Mouse (Mus musculus) CH12.LX (cell line): Measurements from ENCODE around the gene Fbxl3. TPM values are rescaled to one million over a fixed set of nuclear protein-coding genes. Genes with fewer than 3 reads are reported as not detected.

Experiments used
- DNase-seq: peaks from one replicate; pipeline ENCODE4 v3.0.0-alpha.2; 2013; ENCODE audit errors: extremely low read depth
- H3K27ac ChIP-seq: 2 replicates; pipeline ENCODE4 v1.5.1; 2012; ENCODE audit warnings: low read depth, mild to moderate bottlenecking, control low read depth, moderate library complexity; ENCODE audit not compliant: insufficient read depth
- H3K27me3 ChIP-seq: replicated peaks from 2 replicates; pipeline ENCODE3; 2012; ENCODE audit warnings: inconsistent platforms
- H3K36me3 ChIP-seq, 2 experiments: replicated peaks in 1 of 2; 2 replicates each; pipeline versions ENCODE3 to v1.6.1; 2012; ENCODE audit warnings: inconsistent platforms in 1 of 2, low read length in 1 of 2, mild to moderate bottlenecking in 1 of 2, mixed read lengths in 1 of 2, moderate library complexity in 1 of 2; ENCODE audit not compliant: control insufficient read depth in 1 of 2, insufficient read depth in 1 of 2
- H3K4me1 ChIP-seq, 2 experiments: 2 replicates each; pipeline ENCODE4 v1.6.1; 2012; ENCODE audit warnings: inconsistent platforms in 1 of 2, moderate library complexity in 1 of 2; ENCODE audit not compliant: insufficient read depth in 2 of 2, control insufficient read depth in 1 of 2
- H3K4me2 ChIP-seq: 2 replicates; pipeline ENCODE4 v1.6.1; 2012; ENCODE audit warnings: low read depth, mild to moderate bottlenecking, control low read depth; ENCODE audit not compliant: poor library complexity, insufficient read depth, severe bottlenecking
- H3K4me3 ChIP-seq, 3 experiments: fragments of 150-350 bp in 1 of 3; sonication (generic) in 1 of 3; replicated peaks in 1 of 3; 2 replicates each; pipeline versions ENCODE3 to v1.5.1; 2011 to 2012; ENCODE audit warnings: low read depth in 2 of 3, low read length in 2 of 3, mild to moderate bottlenecking in 2 of 3, moderate library complexity in 2 of 3, control low read depth in 1 of 3, improper control_type of control experiment in 1 of 3, inconsistent platforms in 1 of 3, mixed read lengths in 1 of 3; ENCODE audit not compliant: poor library complexity in 1 of 3
- H3K79me2 ChIP-seq: replicated peaks from 2 replicates; pipeline ENCODE4 v1.6.1; 2012; ENCODE audit warnings: mild to moderate bottlenecking, moderate library complexity; ENCODE audit not compliant: control insufficient read depth, poor library complexity, insufficient read depth, severe bottlenecking; ENCODE audit errors: extremely low read depth
- H3K9ac ChIP-seq: 2 replicates; pipeline ENCODE4 v1.6.1; 2012; ENCODE audit warnings: low read depth, mild to moderate bottlenecking, control low read depth, moderate library complexity; ENCODE audit not compliant: insufficient read depth
- H3K9me3 ChIP-seq: replicated peaks from 2 replicates; pipeline ENCODE3; 2012; ENCODE audit warnings: low read length, inconsistent platforms, mixed read lengths
- CTCF ChIP-seq, 2 experiments: IDR thresholded peaks in 1 of 2; conservative IDR thresholded peaks in 1 of 2; 2 replicates each; pipeline ENCODE4 v1.5.1; 2011 to 2012; ENCODE audit warnings: low read depth in 2 of 2, low read length in 2 of 2, improper control_type of control experiment in 1 of 2, inconsistent platforms in 1 of 2, mild to moderate bottlenecking in 1 of 2, moderate library complexity in 1 of 2
- E2F4 ChIP-seq: IDR thresholded peaks from 2 replicates; pipeline ENCODE4 v1.6.1; 2011; ENCODE audit warnings: low read depth, low read length, improper control_type of control experiment; ENCODE audit not compliant: insufficient replicate concordance
- ELF1 ChIP-seq: IDR thresholded peaks from 2 replicates; pipeline ENCODE4 v1.6.1; 2014; ENCODE audit warnings: low read depth, mild to moderate bottlenecking, inconsistent platforms, low read length, improper control_type of control experiment
- HCFC1 ChIP-seq: IDR thresholded peaks from 2 replicates; pipeline ENCODE4 v1.6.1; 2012; ENCODE audit warnings: low read depth, mild to moderate bottlenecking, inconsistent platforms, low read length, improper control_type of control experiment
- KAT2A ChIP-seq: IDR thresholded peaks from 2 replicates; pipeline ENCODE4 v1.6.1; 2012; ENCODE audit warnings: low read length, improper control_type of control experiment, inconsistent platforms; ENCODE audit not compliant: insufficient replicate concordance
- MAFK ChIP-seq: IDR thresholded peaks from 2 replicates; pipeline ENCODE4 v1.6.1; 2011; ENCODE audit warnings: low read length, improper control_type of control experiment; ENCODE audit not compliant: insufficient replicate concordance
- MAX ChIP-seq: IDR thresholded peaks from 2 replicates; pipeline ENCODE4 v1.6.1; 2011; ENCODE audit warnings: low read length, improper control_type of control experiment
- PAX5 ChIP-seq: IDR thresholded peaks from 2 replicates; pipeline ENCODE4 v1.6.1; 2012; ENCODE audit warnings: low read length, inconsistent platforms, mixed read lengths
- POLR2AphosphoS2 ChIP-seq: IDR thresholded peaks from 2 replicates; pipeline ENCODE4 v1.6.1; 2011; ENCODE audit warnings: low read depth, low read length, improper control_type of control experiment
- RAD21 ChIP-seq: IDR thresholded peaks from 2 replicates; pipeline ENCODE4 v1.6.1; 2011; ENCODE audit warnings: low read depth, mild to moderate bottlenecking, low read length, improper control_type of control experiment, moderate library complexity
- USF1 ChIP-seq: IDR thresholded peaks from 2 replicates; pipeline ENCODE4 v1.6.1; 2014; ENCODE audit warnings: low read depth, mild to moderate bottlenecking, inconsistent platforms, low read length, improper control_type of control experiment
- ZC3H11A ChIP-seq: IDR thresholded peaks from 2 replicates; pipeline ENCODE4 v1.6.1; 2012; ENCODE audit warnings: low read depth, mild to moderate bottlenecking, inconsistent platforms, low read length, improper control_type of control experiment
- ZMIZ1 ChIP-seq: IDR thresholded peaks from 2 replicates; pipeline ENCODE4 v1.6.1; 2012; ENCODE audit warnings: low read depth, mild to moderate bottlenecking, inconsistent platforms, low read length, improper control_type of control experiment
- dilution Hi-C: fragments of 300-500 bp; cut with MboI; formaldehyde crosslinking; loops from 2 replicates; pipeline ENCODE4 v1.14.3; 2020; ENCODE audit warnings: low sequenced_read_pairs; ENCODE audit not compliant: extremely low pct_unique_long_range_greater_than_20kb, extremely low pct_ligation_motif_present
- in situ Hi-C: fragments of 300-500 bp; cut with MboI; formaldehyde crosslinking; loops from 3 replicates; pipeline ENCODE4 v1.14.3; 2019; ENCODE audit warnings: low sequenced_read_pairs, low pct_ligation_motif_present, low pct_unique_long_range_greater_than_20kb, mixed read lengths
- polyA plus RNA-seq: library from polyadenylated mRNA; unstranded; fragments of >175 nt; gene quantifications from 2 replicates; pipeline ENCODE4 v1.2.1, GENCODE M21; 2012; ENCODE audit warnings: low read depth; ENCODE audit not compliant: insufficient read length
- total RNA-seq, 2 experiments: library from RNA; depleted of rRNA; stranded (reverse); fragments of 300-350 nt in 1 of 2; fragments of >200 nt in 1 of 2; gene quantifications; 2 replicates each; pipeline ENCODE4 v1.2.3; 2012 to 2014

The Fbxl3 gene
- total and polyA plus RNA-seq, 3 experiments, result 22.6 to 43.3 (median 37.5) TPM

DNA sequence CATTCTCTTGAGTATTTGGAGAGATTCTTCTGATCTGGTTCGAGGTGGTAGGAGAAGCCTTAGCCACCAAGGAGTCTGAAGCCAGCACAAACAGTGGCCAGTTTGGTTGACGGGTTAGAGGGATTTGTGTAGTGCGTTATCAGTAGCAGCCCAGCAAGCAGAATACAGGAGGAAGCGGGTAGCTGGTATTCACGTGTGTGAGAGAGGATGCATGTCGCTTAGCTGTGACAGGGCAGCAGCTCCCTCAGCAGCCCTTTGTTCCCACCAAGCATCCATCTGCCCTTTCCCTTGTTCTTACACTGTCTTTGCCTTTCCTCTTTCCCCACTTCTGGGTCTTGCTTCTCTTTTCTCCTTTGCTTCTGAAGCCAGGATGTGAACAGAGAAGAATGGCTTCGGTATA is 24.2 kb downstream of the Fbxl3 start:
- DNase-seq, result no peak
- peaks cover 0 to 12% of the 10 kb centered on the region in 2 experiments; a peak in 1 of 4 replicates for H3K4me1 ChIP-seq

DNA sequence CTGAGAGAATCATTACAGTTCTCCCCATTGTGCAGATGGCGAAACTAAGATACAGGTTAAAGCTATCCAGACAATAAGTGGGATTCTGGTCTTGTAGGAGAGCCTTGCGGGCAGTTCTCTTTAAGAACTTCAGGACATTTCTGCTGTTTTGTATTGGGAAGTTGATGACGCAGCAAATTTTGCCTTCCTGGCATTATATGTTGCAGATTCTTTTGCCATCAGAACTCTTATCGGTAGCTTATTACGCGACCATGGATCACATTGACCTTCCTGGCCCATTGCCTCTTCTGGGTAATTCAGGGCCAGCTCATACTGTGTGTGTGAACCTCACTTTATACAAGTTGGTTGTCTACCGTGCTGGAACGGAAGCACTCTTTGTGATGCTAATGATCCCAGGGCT is 25.5 kb downstream of the Fbxl3 start:
- Histone ChIP-seq H3K9ac (no peak overlapping the region), H3K36me3 (peaks cover 47 to 68% of the 10 kb centered on the region in 2 experiments), H3K27ac (no peak overlapping the region), H3K4me1 (peaks cover 3 to 20% of the 10 kb centered on the region in 2 experiments; a peak in 3 of 4 replicates), H3K4me3 (no peak overlapping the region), H3K27me3 (no peaks in the 10 kb centered on the region), H3K79me2 (peaks cover 7% of the 10 kb centered on the region), H3K9me3 (no peaks in the 10 kb centered on the region), H3K4me2 (no peak overlapping the region)
- dilution Hi-C loops (no loop called here), in situ Hi-C loops (loop anchor here (25.0 kb wide), 1 partner anchor 613 kb away; no protein-coding TSS in a partner anchor)
- no peak for DNase-seq
- TF ChIP-seq KAT2A (no peak), PAX5 (no peak), MAFK (peak; percentile 70), USF1 (no peak), RAD21 (no peak), HCFC1 (no peak)

More for the DNA sequence above, 24.2 kb downstream of the Fbxl3 start:
- H3K9ac ChIP-seq, result no peak overlapping the region
- no peak overlapping the region for H3K4me2 ChIP-seq
- H3K27me3 ChIP-seq, result no peaks in the 10 kb centered on the region
- H3K9me3 ChIP-seq, result no peaks in the 10 kb centered on the region
- dilution Hi-C loops (no loop called here), in situ Hi-C loops (no loop called here)
- H3K27ac ChIP-seq, result no peak overlapping the region
- H3K36me3 ChIP-seq, result peaks cover 53 to 78% of the 10 kb centered on the region in 2 experiments
- H3K4me3 ChIP-seq, result no peak overlapping the region
- TF ChIP-seq MAX (no peak), ZC3H11A (no peak), POLR2AphosphoS2 (no peak), CTCF (conservative IDR thresholded peaks at IDR 0.05 in 1 of 2, IDR thresholded peaks at IDR 0.05 in 1 of 2; ENCODE audit: low read depth in 2 of 2, low read length in 2 of 2) (no peak)
- peaks cover 7% of the 10 kb centered on the region for H3K79me2 ChIP-seq

DNA sequence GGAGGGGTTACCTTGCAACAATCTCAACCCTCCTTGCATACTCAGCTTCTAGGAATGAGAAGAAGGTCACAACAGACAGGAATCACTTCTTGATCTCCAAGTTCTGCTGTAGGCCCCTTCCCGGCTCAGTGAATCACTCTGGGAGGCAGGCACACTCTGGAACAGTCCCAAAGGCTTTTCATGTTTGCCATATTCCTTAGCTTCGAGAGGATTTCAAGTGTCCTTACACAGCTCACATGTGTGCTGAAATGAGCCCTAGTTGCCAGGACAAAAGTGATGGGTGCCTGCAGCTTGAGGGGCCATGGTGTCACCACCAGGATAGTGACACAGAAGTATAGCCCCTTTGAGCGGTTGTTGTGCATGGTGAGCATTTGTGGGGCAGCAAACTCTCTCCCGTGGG is 26.6 kb downstream of the Fbxl3 start:
- H3K9me3 ChIP-seq, result no peaks in the 10 kb centered on the region
- no peaks in the 10 kb centered on the region for H3K27me3 ChIP-seq
- no peak overlapping the region for H3K27ac ChIP-seq
- dilution Hi-C loops, result no loop called here
- H3K4me2 ChIP-seq, result no peak overlapping the region
- H3K4me1 ChIP-seq, result peaks cover 3 to 20% of the 10 kb centered on the region in 2 experiments; a peak in 3 of 4 replicates
- TF ChIP-seq ZMIZ1 (no peak), MAFK (no peak), E2F4 (no peak), ELF1 (no peak)
- peaks cover 7% of the 10 kb centered on the region for H3K79me2 ChIP-seq
- H3K4me3 ChIP-seq, result no peak overlapping the region
- in situ Hi-C loops, result loop anchor here (25.0 kb wide), 1 partner anchor 615 kb away; no protein-coding TSS in a partner anchor
- H3K9ac ChIP-seq, result no peak overlapping the region
- DNase-seq, result no peak
- peaks cover 43 to 57% of the 10 kb centered on the region in 2 experiments for H3K36me3 ChIP-seq
